Mouse (Mus musculus): ENCODE results near the gene Nt5e. TPM values are rescaled to one million over a fixed set of nuclear protein-coding genes. Genes with fewer than 3 reads are reported as not detected.

Gene Nt5e
- polyA plus RNA-seq, 1 experiment from 2014 or later: 4.0 TPM

- WGBS: 75% methylated on average over 7 of the region's 7 CpGs
- H3K27me3 ChIP-seq (replicated peaks; ENCODE audit: control insufficient read depth, insufficient read depth, low read length): no peaks in the 10 kb centered on the region
These were observed 15.2 kb downstream of the Nt5e start for GRCm38 (mm10) chr9:88342241-88342640.

DNA sequence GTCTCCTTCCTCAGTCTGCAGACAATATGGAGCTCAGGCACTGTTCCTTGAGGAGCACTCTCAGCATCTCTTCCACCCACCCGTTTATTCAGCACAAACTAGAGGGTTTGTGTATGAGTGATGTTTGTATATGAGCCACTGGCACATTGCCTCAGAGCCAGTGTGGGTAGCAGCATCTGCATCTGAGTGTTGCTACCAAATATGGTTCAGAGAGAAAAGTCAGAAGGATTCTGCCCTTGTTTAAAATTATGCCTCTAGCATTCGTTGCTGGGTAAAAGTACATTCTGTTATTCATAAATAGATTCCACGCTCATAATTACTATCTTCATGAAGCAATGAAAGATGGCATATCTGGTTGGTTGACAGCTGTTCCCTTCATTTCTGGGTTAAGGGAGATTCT, 15.7 kb downstream of the Nt5e start:
- Histone ChIP-seq H3K4me3 (ENCODE audit: low read length) (no peak overlapping the region), H3K4me2 (ENCODE audit: low read depth, low read length) (no peak overlapping the region), H3K9ac (ENCODE audit: low read depth, low read length) (no peak overlapping the region), H3K36me3 (ENCODE audit: control insufficient read depth, insufficient read depth, low read length) (no peaks in the 10 kb centered on the region), H3K27me3 (replicated peaks; ENCODE audit: control insufficient read depth, insufficient read depth, low read length) (no peaks in the 10 kb centered on the region), H3K9me3 (ENCODE audit: control insufficient read depth, low read length) (no peaks in the 10 kb centered on the region), H3K27ac (ENCODE audit: low read length) (no peak overlapping the region), H3K4me1 (ENCODE audit: control insufficient read depth, insufficient read depth, low read length) (no peaks in the 10 kb centered on the region)
- WGBS: 73% methylated on average over 3 of the region's 3 CpGs
- ATAC-seq: no peak

More at GRCm38 (mm10) chr9:88342241-88342640, 15.2 kb downstream of the Nt5e start:
- H3K9me3 ChIP-seq (ENCODE audit: control insufficient read depth, low read length): no peaks in the 10 kb centered on the region
- no peak for ATAC-seq
- no peak overlapping the region for H3K27ac ChIP-seq (ENCODE audit: low read length)
- H3K9ac ChIP-seq (ENCODE audit: low read depth, low read length): no peak overlapping the region
- no peaks in the 10 kb centered on the region for H3K36me3 ChIP-seq (ENCODE audit: control insufficient read depth, insufficient read depth, low read length)
- no peak overlapping the region for H3K4me2 ChIP-seq (ENCODE audit: low read depth, low read length)
- no peak overlapping the region for H3K4me3 ChIP-seq (ENCODE audit: low read length)
- H3K4me1 ChIP-seq (ENCODE audit: control insufficient read depth, insufficient read depth, low read length): no peaks in the 10 kb centered on the region

GRCm38 (mm10) chr9:88344424-88344823, 17.4 kb downstream of the Nt5e start:
- ATAC-seq: no peak
- no peak overlapping the region for H3K4me2 ChIP-seq (ENCODE audit: low read depth, low read length)
- H3K9ac ChIP-seq (ENCODE audit: low read depth, low read length): no peak overlapping the region
- no peaks in the 10 kb centered on the region for H3K9me3 ChIP-seq (ENCODE audit: control insufficient read depth, low read length)
- H3K27ac ChIP-seq (ENCODE audit: low read length): no peak overlapping the region
- WGBS: 95% methylated on average over 2 of the region's 2 CpGs
- no peaks in the 10 kb centered on the region for H3K36me3 ChIP-seq (ENCODE audit: control insufficient read depth, insufficient read depth, low read length)
- no peak overlapping the region for H3K4me3 ChIP-seq (ENCODE audit: low read length)
- H3K4me1 ChIP-seq (ENCODE audit: control insufficient read depth, insufficient read depth, low read length): no peaks in the 10 kb centered on the region
- no peaks in the 10 kb centered on the region for H3K27me3 ChIP-seq (replicated peaks; ENCODE audit: control insufficient read depth, insufficient read depth, low read length)

DNA sequence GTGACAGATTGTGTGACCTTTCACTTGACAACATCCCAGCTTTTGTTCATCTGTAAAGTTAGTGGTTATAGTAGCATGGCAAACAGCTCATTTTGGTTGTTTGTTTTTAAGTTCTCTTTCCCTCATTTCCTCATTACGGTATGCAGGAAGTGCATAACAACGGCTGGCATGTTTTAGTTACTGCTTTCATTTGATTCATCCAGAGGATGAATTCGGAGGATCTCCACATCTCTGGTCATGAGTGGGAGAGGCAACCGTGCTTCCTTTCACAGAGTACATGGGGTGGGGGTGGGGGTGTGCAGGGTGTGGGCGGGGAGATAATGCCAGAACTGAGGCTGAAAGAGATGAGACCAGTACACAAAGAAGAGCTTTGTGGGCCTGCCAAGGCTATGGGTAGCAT, 19.9 kb downstream of the Nt5e start:
- no peaks in the 10 kb centered on the region for H3K27me3 ChIP-seq (replicated peaks; ENCODE audit: control insufficient read depth, insufficient read depth, low read length)
- no peak overlapping the region for H3K9ac ChIP-seq (ENCODE audit: low read depth, low read length)
- H3K4me2 ChIP-seq (ENCODE audit: low read depth, low read length): no peak overlapping the region
- no peaks in the 10 kb centered on the region for H3K4me1 ChIP-seq (ENCODE audit: control insufficient read depth, insufficient read depth, low read length)
- 65% methylated on average over 5 of the region's 5 CpGs for WGBS
- H3K4me3 ChIP-seq (ENCODE audit: low read length): no peak overlapping the region
- no peaks in the 10 kb centered on the region for H3K9me3 ChIP-seq (ENCODE audit: control insufficient read depth, low read length)
- H3K27ac ChIP-seq (ENCODE audit: low read length): no peak overlapping the region
- no peak for ATAC-seq
- no peaks in the 10 kb centered on the region for H3K36me3 ChIP-seq (ENCODE audit: control insufficient read depth, insufficient read depth, low read length)

DNA sequence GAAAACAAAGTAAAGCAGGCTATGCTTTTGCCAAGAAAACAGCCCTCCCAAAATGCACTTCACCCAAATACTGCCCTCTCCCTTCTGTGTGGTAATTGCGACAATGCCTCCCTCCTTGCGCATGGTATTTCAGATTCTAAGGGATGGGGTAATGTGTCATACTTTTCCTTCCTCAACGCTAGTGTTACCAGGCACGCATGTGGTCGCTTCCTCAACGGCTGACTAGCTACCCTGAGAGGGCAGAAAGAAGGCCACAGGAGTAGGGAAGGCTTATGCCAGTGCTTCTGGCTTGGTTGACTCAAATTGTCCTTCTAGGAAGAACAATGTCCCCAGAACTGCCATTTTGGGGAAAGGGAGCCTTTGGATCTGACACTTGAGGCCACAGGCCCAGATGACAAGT, 21.6 kb downstream of the Nt5e start:
- no peaks in the 10 kb centered on the region for H3K36me3 ChIP-seq (ENCODE audit: control insufficient read depth, insufficient read depth, low read length)
- WGBS: 89% methylated on average over 6 of the region's 6 CpGs
- H3K9me3 ChIP-seq (ENCODE audit: control insufficient read depth, low read length): no peaks in the 10 kb centered on the region

GRCm38 (mm10) chr9:88350317-88350716, 23.3 kb downstream of the Nt5e start:
- WGBS: 68% methylated on average over 1 of the region's 1 CpGs
- Histone ChIP-seq H3K36me3 (ENCODE audit: control insufficient read depth, insufficient read depth, low read length) (no peaks in the 10 kb centered on the region), H3K4me3 (ENCODE audit: low read length) (no peak overlapping the region), H3K9ac (ENCODE audit: low read depth, low read length) (no peak overlapping the region), H3K27ac (ENCODE audit: low read length) (no peak overlapping the region), H3K4me2 (ENCODE audit: low read depth, low read length) (no peak overlapping the region), H3K27me3 (replicated peaks; ENCODE audit: control insufficient read depth, insufficient read depth, low read length) (no peaks in the 10 kb centered on the region), H3K4me1 (ENCODE audit: control insufficient read depth, insufficient read depth, low read length) (no peaks in the 10 kb centered on the region), H3K9me3 (ENCODE audit: control insufficient read depth, low read length) (no peaks in the 10 kb centered on the region)
- ATAC-seq: no peak

More for the DNA sequence above, 21.6 kb downstream of the Nt5e start:
- Histone ChIP-seq H3K9ac (ENCODE audit: low read depth, low read length) (no peak overlapping the region), H3K27ac (ENCODE audit: low read length) (no peak overlapping the region), H3K4me3 (ENCODE audit: low read length) (no peak overlapping the region), H3K4me2 (ENCODE audit: low read depth, low read length) (no peak overlapping the region), H3K27me3 (replicated peaks; ENCODE audit: control insufficient read depth, insufficient read depth, low read length) (no peaks in the 10 kb centered on the region), H3K4me1 (ENCODE audit: control insufficient read depth, insufficient read depth, low read length) (no peaks in the 10 kb centered on the region)
- no peak for ATAC-seq

DNA sequence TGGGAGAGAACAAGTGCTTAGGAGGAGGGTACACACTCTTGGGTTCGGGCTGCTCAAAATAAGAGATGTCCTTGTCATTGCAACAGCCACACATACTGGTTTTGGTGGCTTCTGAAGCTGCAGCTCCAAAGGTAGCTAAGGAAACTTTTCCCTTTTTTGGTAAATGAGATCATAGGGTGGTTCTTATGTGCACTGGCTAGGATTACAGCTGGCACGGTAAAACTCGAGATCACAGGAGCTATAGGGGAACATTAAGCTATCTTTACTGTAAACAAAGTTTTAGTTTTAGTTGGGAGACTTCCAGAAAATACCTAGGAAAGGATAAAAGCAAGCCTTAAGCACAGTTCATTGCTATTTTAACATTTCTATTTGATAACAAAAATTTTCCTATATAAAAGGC, 24.2 kb downstream of the Nt5e start:
- no peak overlapping the region for H3K9ac ChIP-seq (ENCODE audit: low read depth, low read length)
- H3K27ac ChIP-seq (ENCODE audit: low read length): no peak overlapping the region
- H3K4me1 ChIP-seq (ENCODE audit: control insufficient read depth, insufficient read depth, low read length): no peaks in the 10 kb centered on the region
- no peak overlapping the region for H3K4me2 ChIP-seq (ENCODE audit: low read depth, low read length)
- H3K4me3 ChIP-seq (ENCODE audit: low read length): no peak overlapping the region
- WGBS: 45% methylated on average over 3 of the region's 3 CpGs
- no peaks in the 10 kb centered on the region for H3K9me3 ChIP-seq (ENCODE audit: control insufficient read depth, low read length)
- H3K36me3 ChIP-seq (ENCODE audit: control insufficient read depth, insufficient read depth, low read length): no peaks in the 10 kb centered on the region
- H3K27me3 ChIP-seq (replicated peaks; ENCODE audit: control insufficient read depth, insufficient read depth, low read length): no peaks in the 10 kb centered on the region
- no peak for ATAC-seq

- Histone ChIP-seq H3K36me3 (ENCODE audit: control insufficient read depth, insufficient read depth, low read length) (no peaks in the 10 kb centered on the region), H3K9me3 (ENCODE audit: control insufficient read depth, low read length) (no peaks in the 10 kb centered on the region), H3K27ac (ENCODE audit: low read length) (no peak overlapping the region), H3K27me3 (replicated peaks; ENCODE audit: control insufficient read depth, insufficient read depth, low read length) (no peaks in the 10 kb centered on the region), H3K4me3 (ENCODE audit: low read length) (no peak overlapping the region), H3K9ac (ENCODE audit: low read depth, low read length) (no peak overlapping the region), H3K4me2 (ENCODE audit: low read depth, low read length) (no peak overlapping the region), H3K4me1 (ENCODE audit: control insufficient read depth, insufficient read depth, low read length) (no peaks in the 10 kb centered on the region)
- no peak for ATAC-seq
- WGBS: 71% methylated on average over 6 of the region's 6 CpGs
These were observed 25.7 kb downstream of the Nt5e start for GRCm38 (mm10) chr9:88352741-88353140.

DNA sequence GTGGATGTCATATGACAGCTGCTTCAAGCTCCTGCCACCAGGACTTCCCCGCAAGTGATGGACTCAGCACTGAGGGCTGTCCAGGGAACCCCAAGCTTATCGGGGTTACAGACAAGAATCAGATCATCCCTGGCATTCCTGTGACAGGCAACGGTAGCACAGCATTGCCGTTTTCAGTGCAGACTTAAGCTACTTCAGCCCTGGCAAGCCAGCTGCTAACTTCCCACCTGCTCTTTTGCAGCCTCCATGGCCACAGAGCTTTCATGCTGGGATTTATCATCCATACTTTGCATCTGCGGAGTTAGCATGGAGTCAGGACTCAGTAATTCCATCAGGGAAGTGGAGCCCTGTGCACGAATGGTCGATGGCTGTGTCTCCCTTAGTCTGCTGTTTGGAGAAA, 26.5 kb downstream of the Nt5e start:
- Histone ChIP-seq H3K36me3 (ENCODE audit: control insufficient read depth, insufficient read depth, low read length) (no peaks in the 10 kb centered on the region), H3K27me3 (replicated peaks; ENCODE audit: control insufficient read depth, insufficient read depth, low read length) (no peaks in the 10 kb centered on the region), H3K27ac (ENCODE audit: low read length) (no peak overlapping the region), H3K9me3 (ENCODE audit: control insufficient read depth, low read length) (no peaks in the 10 kb centered on the region), H3K4me2 (ENCODE audit: low read depth, low read length) (no peak overlapping the region), H3K4me1 (ENCODE audit: control insufficient read depth, insufficient read depth, low read length) (no peaks in the 10 kb centered on the region), H3K9ac (ENCODE audit: low read depth, low read length) (no peak overlapping the region), H3K4me3 (ENCODE audit: low read length) (no peak overlapping the region)
- WGBS: 88% methylated on average over 7 of the region's 7 CpGs
- no peak for ATAC-seq

DNA sequence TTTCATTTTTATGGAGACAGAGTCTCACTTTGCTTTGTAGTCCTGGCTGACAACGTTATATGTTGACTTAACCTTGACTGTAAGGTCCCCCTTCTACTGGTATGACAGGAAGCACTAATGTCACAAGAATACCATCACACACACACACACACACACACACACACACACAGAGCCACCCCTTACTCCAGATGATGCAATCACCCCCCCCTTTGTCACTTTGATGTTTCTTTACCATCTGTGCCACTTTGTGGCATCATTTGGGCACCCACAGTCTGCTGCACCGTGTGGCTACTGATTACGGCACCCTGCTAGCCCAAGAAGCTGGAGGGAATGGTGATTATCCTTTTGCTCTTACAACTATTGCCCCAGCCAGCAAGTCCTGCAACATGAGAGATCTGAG, 30.2 kb downstream of the Nt5e start:
- H3K4me2 ChIP-seq (ENCODE audit: low read depth, low read length): no peak overlapping the region
- no peak overlapping the region for H3K9ac ChIP-seq (ENCODE audit: low read depth, low read length)
- H3K36me3 ChIP-seq (ENCODE audit: control insufficient read depth, insufficient read depth, low read length): no peaks in the 10 kb centered on the region
- 56% methylated on average over 3 of the region's 3 CpGs for WGBS
- no peak overlapping the region for H3K4me3 ChIP-seq (ENCODE audit: low read length)
- no peaks in the 10 kb centered on the region for H3K4me1 ChIP-seq (ENCODE audit: control insufficient read depth, insufficient read depth, low read length)
- no peaks in the 10 kb centered on the region for H3K27me3 ChIP-seq (replicated peaks; ENCODE audit: control insufficient read depth, insufficient read depth, low read length)
- no peak overlapping the region for H3K27ac ChIP-seq (ENCODE audit: low read length)
- ATAC-seq: no peak
- H3K9me3 ChIP-seq (ENCODE audit: control insufficient read depth, low read length): no peaks in the 10 kb centered on the region
